Mouse (Mus musculus): ENCODE measurements around the gene Klhdc7b.

- peak; percentile 24; the same call in 1 of the 2 replicates for TF ChIP-seq POLR2A (IDR thresholded peaks at IDR 0.05; ENCODE audit: low read depth, low read length)
- TF ChIP-seq CTCF (IDR thresholded peaks at IDR 0.05; ENCODE audit: extremely low read depth, insufficient read depth, insufficient read length, insufficient replicate concordance), result no peak
Measured at GRCm38 (mm10) chr15:89355241-89356187, 29.2 kb upstream of the Klhdc7b start, which contains the start of the genes Lmf2 and Ncaph2.

Measured in spleen, adult 2 months (tissue).